Mouse (Mus musculus) hindbrain, embryonic 15.5 days (tissue): ENCODE results near the gene Gpa33. TPM values are rescaled to one million over a fixed set of nuclear protein-coding genes. Genes with fewer than 3 reads are reported as not detected.

ENCODE experiments used
- ATAC-seq: fragments of 200-750 bp; cut with Nextera tagmentation; 2 replicates; pipeline ENCODE4 v1.8.0; 2017; ENCODE audit warnings: low read depth, moderate number of reproducible peaks, moderate TSS enrichment; ENCODE audit not compliant: low FRiP score
- H3K27ac ChIP-seq: fragments of 300-500 bp; sonication (generic); replicated peaks from 2 replicates; pipeline ENCODE4 v1.5.1; 2015; ENCODE audit warnings: mild to moderate bottlenecking, inconsistent platforms
- H3K27me3 ChIP-seq: fragments of 300-500 bp; sonication (generic); 2 replicates; pipeline ENCODE4 v1.6.1; 2015; ENCODE audit warnings: control low read depth, inconsistent platforms
- H3K36me3 ChIP-seq: fragments of 300-500 bp; sonication (generic); 2 replicates; pipeline ENCODE4 v1.6.1; 2015; ENCODE audit warnings: control low read depth, inconsistent platforms
- H3K4me1 ChIP-seq: fragments of 300-500 bp; sonication (generic); replicated peaks from 2 replicates; pipeline ENCODE4 v1.6.1; 2015; ENCODE audit warnings: control low read depth, inconsistent platforms
- H3K4me2 ChIP-seq: fragments of 300-500 bp; sonication (generic); 2 replicates; pipeline ENCODE4 v1.6.1; 2015; ENCODE audit warnings: moderate library complexity, mild to moderate bottlenecking, inconsistent platforms
- H3K4me3 ChIP-seq: fragments of 300-500 bp; sonication (generic); 2 replicates; pipeline ENCODE4 v1.5.1; 2015; ENCODE audit warnings: mild to moderate bottlenecking, inconsistent platforms
- H3K9ac ChIP-seq: fragments of 300-500 bp; sonication (generic); 2 replicates; pipeline ENCODE4 v1.6.1; 2015; ENCODE audit warnings: inconsistent platforms
- H3K9me3 ChIP-seq: fragments of 300-500 bp; sonication (generic); 2 replicates; pipeline ENCODE4 v1.6.1; 2016; ENCODE audit warnings: control low read depth, inconsistent platforms
- WGBS: fragments of 180-500 bp; shearing (Covaris S2); methylation state at CpG from one replicate; pipeline ENCODE4 v1.1.7; 2015; 5-methylcytosine and 5-hydroxymethylcytosine counted together
- polyA plus RNA-seq: library from polyadenylated mRNA; unstranded; fragments of >200 nt; fragmentation: Nextera tagmentation; extraction: Ambion mirVana; gene quantifications from 2 replicates; pipeline ENCODE4 v1.2.1, GENCODE M21; 2015

Gene Gpa33
- polyA plus RNA-seq, 1 experiment from 2014 or later = not detected

GRCm38 (mm10) chr1:166153351-166154120, 23.5 kb downstream of the Gpa33 start:
- ATAC-seq = peak; percentile 61; the same call in 1 of the 2 replicates
- H3K36me3 ChIP-seq = no peaks in the 10 kb centered on the region
- 0 out of 2 replicates have a peak, but pooled peaks cover 2% of the 10 kb centered on the region for H3K4me1 ChIP-seq
- no peak overlapping the region for H3K27ac ChIP-seq
- WGBS = 13% methylated on average over 18 of the region's 18 CpGs
- no peak overlapping the region for H3K9ac ChIP-seq
- H3K27me3 ChIP-seq = peaks cover 16% of the 10 kb centered on the region
- H3K9me3 ChIP-seq = no peaks in the 10 kb centered on the region
- H3K4me2 ChIP-seq = peak overlapping the region; percentile 41
- no peak overlapping the region for H3K4me3 ChIP-seq

- Histone ChIP-seq H3K27me3 (peaks cover 21% of the 10 kb centered on the region), H3K4me3 (no peak overlapping the region), H3K9ac (no peak overlapping the region), H3K4me1 (0 out of 2 replicates have a peak, but pooled peaks cover 2% of the 10 kb centered on the region), H3K4me2 (peak overlapping the region; percentile 41), H3K9me3 (no peaks in the 10 kb centered on the region), H3K27ac (no peak overlapping the region), H3K36me3 (no peaks in the 10 kb centered on the region)
- 20% methylated on average over 29 of the region's 29 CpGs for WGBS
- peak; percentile 62; the same call in 1 of the 2 replicates for ATAC-seq
These were observed 24.4 kb downstream of the Gpa33 start for GRCm38 (mm10) chr1:166154162-166155112.

- 58% methylated on average over 10 of the region's 10 CpGs for WGBS
- no peak overlapping the region for H3K9ac ChIP-seq
- ATAC-seq = no peak
These were observed 25.1 kb downstream of the Gpa33 start for GRCm38 (mm10) chr1:166155113-166155494.

GRCm38 (mm10) chr1:166157712-166158111, 27.7 kb downstream of the Gpa33 start:
- Histone ChIP-seq H3K27ac (no peak overlapping the region), H3K4me2 (no peak overlapping the region), H3K9ac (no peak overlapping the region), H3K4me1 (peaks cover 2% of the 10 kb centered on the region; the same call in 1 of the 2 replicates), H3K36me3 (no peaks in the 10 kb centered on the region), H3K9me3 (no peaks in the 10 kb centered on the region), H3K27me3 (peaks cover 21% of the 10 kb centered on the region), H3K4me3 (no peak overlapping the region)
- ATAC-seq = no peak
- 82% methylated on average over 12 of the region's 12 CpGs for WGBS

More at GRCm38 (mm10) chr1:166155113-166155494, 25.1 kb downstream of the Gpa33 start:
- Histone ChIP-seq H3K27me3 (peaks cover 21% of the 10 kb centered on the region), H3K4me1 (0 out of 2 replicates have a peak, but pooled peaks cover 2% of the 10 kb centered on the region), H3K4me2 (no peak overlapping the region), H3K27ac (no peak overlapping the region), H3K36me3 (no peaks in the 10 kb centered on the region), H3K9me3 (no peaks in the 10 kb centered on the region), H3K4me3 (no peak overlapping the region)

- H3K27me3 ChIP-seq = peaks cover 21% of the 10 kb centered on the region
- peaks cover 2% of the 10 kb centered on the region; the same call in 1 of the 2 replicates for H3K4me1 ChIP-seq
- 64% methylated on average over 9 of the region's 9 CpGs for WGBS
- ATAC-seq = no peak
- no peaks in the 10 kb centered on the region for H3K36me3 ChIP-seq
- H3K9me3 ChIP-seq = no peaks in the 10 kb centered on the region
- H3K9ac ChIP-seq = no peak overlapping the region
- no peak overlapping the region for H3K27ac ChIP-seq
- H3K4me2 ChIP-seq = no peak overlapping the region
- no peak overlapping the region for H3K4me3 ChIP-seq
These were observed 28.6 kb downstream of the Gpa33 start for GRCm38 (mm10) chr1:166158664-166159063.

GRCm38 (mm10) chr1:166160111-166160510, 30.1 kb downstream of the Gpa33 start:
- H3K27ac ChIP-seq = no peak overlapping the region
- H3K4me3 ChIP-seq = peak overlapping the region; percentile 12
- ATAC-seq = no peak
- peak overlapping the region; percentile 48 for H3K4me2 ChIP-seq
- peaks cover 12% of the 10 kb centered on the region for H3K27me3 ChIP-seq
- no peaks in the 10 kb centered on the region for H3K9me3 ChIP-seq
- H3K36me3 ChIP-seq = no peaks in the 10 kb centered on the region
- WGBS = 54% methylated on average over 5 of the region's 5 CpGs
- no peak overlapping the region for H3K9ac ChIP-seq
- H3K4me1 ChIP-seq = no peaks in the 10 kb centered on the region; the same call in 1 of the 2 replicates

GRCm38 (mm10) chr1:166160569-166161445, 30.8 kb downstream of the Gpa33 start:
- H3K27me3 ChIP-seq = peaks cover 5% of the 10 kb centered on the region
- H3K4me3 ChIP-seq = peak overlapping the region; percentile 12
- 18% methylated on average over 24 of the region's 24 CpGs for WGBS
- no peak overlapping the region for H3K27ac ChIP-seq
- no peaks in the 10 kb centered on the region for H3K9me3 ChIP-seq
- H3K36me3 ChIP-seq = no peaks in the 10 kb centered on the region
- peak; percentile 68 for ATAC-seq
- H3K4me2 ChIP-seq = peak overlapping the region; percentile 48
- H3K9ac ChIP-seq = no peak overlapping the region
- no peaks in the 10 kb centered on the region; the same call in 1 of the 2 replicates for H3K4me1 ChIP-seq

- 93% methylated on average over 14 of the region's 14 CpGs for WGBS
- ATAC-seq = no peak
- no peaks in the 10 kb centered on the region; the same call in 1 of the 2 replicates for H3K27me3 ChIP-seq
- no peak overlapping the region for H3K4me2 ChIP-seq
- no peaks in the 10 kb centered on the region; the same call in 1 of the 2 replicates for H3K4me1 ChIP-seq
- H3K9me3 ChIP-seq = no peaks in the 10 kb centered on the region
- no peak overlapping the region for H3K4me3 ChIP-seq
- no peak overlapping the region for H3K27ac ChIP-seq
- H3K36me3 ChIP-seq = no peaks in the 10 kb centered on the region
- H3K9ac ChIP-seq = no peak overlapping the region
These were observed 34.5 kb downstream of the Gpa33 start for GRCm38 (mm10) chr1:166164580-166164979.

GRCm38 (mm10) chr1:166165159-166165558, 35.1 kb downstream of the Gpa33 start:
- H3K4me2 ChIP-seq = no peak overlapping the region
- WGBS = 92% methylated on average over 9 of the region's 9 CpGs
- no peak for ATAC-seq
- H3K9me3 ChIP-seq = no peaks in the 10 kb centered on the region
- H3K36me3 ChIP-seq = no peaks in the 10 kb centered on the region
- no peaks in the 10 kb centered on the region; the same call in 1 of the 2 replicates for H3K27me3 ChIP-seq
- no peak overlapping the region for H3K9ac ChIP-seq
- no peak overlapping the region for H3K27ac ChIP-seq
- no peaks in the 10 kb centered on the region; the same call in 1 of the 2 replicates for H3K4me1 ChIP-seq
- H3K4me3 ChIP-seq = no peak overlapping the region

GRCm38 (mm10) chr1:166167405-166167804, 37.4 kb downstream of the Gpa33 start:
- no peak overlapping the region for H3K4me3 ChIP-seq
- ATAC-seq = no peak
- no peaks in the 10 kb centered on the region for H3K27me3 ChIP-seq
- no peaks in the 10 kb centered on the region for H3K4me1 ChIP-seq
- 60% methylated on average over 4 of the region's 4 CpGs for WGBS
- no peaks in the 10 kb centered on the region for H3K36me3 ChIP-seq
- H3K9ac ChIP-seq = no peak overlapping the region
- no peak overlapping the region for H3K27ac ChIP-seq
- no peak overlapping the region for H3K4me2 ChIP-seq
- H3K9me3 ChIP-seq = no peaks in the 10 kb centered on the region

GRCm38 (mm10) chr1:166168017-166168416, 38.0 kb downstream of the Gpa33 start:
- no peaks in the 10 kb centered on the region for H3K4me1 ChIP-seq
- H3K27me3 ChIP-seq = no peaks in the 10 kb centered on the region
- H3K4me3 ChIP-seq = no peak overlapping the region
- no peaks in the 10 kb centered on the region for H3K9me3 ChIP-seq
- no peak for ATAC-seq
- no peak overlapping the region for H3K4me2 ChIP-seq
- no peak overlapping the region for H3K9ac ChIP-seq
- 95% methylated on average over 7 of the region's 7 CpGs for WGBS
- H3K36me3 ChIP-seq = no peaks in the 10 kb centered on the region
- no peak overlapping the region for H3K27ac ChIP-seq
